Mouse (Mus musculus) CD4-positive, CD25-positive, alpha-beta regulatory T cell, adult 4 months (primary cell): ENCODE measurements around the gene Sycp2l. TPM values are rescaled to one million over a fixed set of nuclear protein-coding genes. Genes with fewer than 3 reads are reported as not detected.
A peak's percentile ranks its signal among the peaks of the same experiment; 100 is the strongest.
"Not testable (repeated sequence)": the region's sequence is repeated elsewhere in the genome, so short reads cannot be mapped to it uniquely, and the experiment has no call there.

ENCODE experiments used
- ATAC-seq: one replicate; pipeline ENCODE4 v1.8.0; 2017
- polyA plus RNA-seq, 2 experiments: library from polyadenylated mRNA; unstranded; fragments of 100-300 nt; shearing (Covaris generic); gene quantifications; one replicate each; pipeline ENCODE4 v1.2.1; 2017

Sycp2l gene
- polyA plus RNA-seq, 2 experiments from 2014 or later = not detected

DNA sequence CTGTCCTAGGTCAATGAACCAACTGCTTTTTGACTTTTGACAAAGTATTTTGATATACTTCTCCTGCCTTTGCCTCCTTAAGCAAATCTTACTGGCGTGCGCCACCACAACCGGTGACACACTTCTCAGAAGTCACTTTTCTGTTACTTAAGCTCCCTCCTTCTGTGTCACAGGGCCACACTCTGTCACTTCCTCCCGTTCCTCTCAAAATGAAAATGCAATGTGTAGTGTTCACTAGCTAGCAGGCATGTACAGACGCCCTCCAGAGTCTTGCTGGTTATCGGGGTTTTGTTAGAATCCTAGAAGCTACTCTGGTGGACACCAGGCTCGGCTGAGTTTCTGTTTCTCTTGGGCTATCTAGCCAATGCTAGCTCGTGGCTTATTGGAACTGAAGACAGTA lies 14.2 kb downstream of the Sycp2l start:
- peak; percentile 80 for ATAC-seq

DNA sequence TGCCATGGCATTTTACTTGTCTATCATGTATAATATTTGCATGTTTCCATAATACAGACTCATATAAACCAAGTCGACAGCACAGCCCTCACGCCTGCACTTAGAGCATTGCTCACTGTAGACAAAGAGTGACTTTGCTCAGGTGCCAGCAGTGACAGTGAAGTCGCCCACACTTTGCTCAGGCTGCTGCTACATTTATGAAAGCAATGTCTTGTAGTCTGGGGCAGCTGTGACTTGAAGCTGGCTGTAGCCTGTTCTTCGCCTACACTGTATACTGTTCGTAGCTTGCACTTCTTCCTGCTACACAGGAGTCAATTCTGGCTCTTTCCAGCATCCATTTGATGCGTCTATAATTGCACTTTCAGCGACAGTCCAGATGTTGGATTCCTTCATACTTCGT lies 15.0 kb downstream of the Sycp2l start:
- ATAC-seq = no peak

- peak; percentile 45 for ATAC-seq
These were observed 20.8 kb downstream of the Sycp2l start for GRCm38 (mm10) chr13:41134901-41135300.

DNA sequence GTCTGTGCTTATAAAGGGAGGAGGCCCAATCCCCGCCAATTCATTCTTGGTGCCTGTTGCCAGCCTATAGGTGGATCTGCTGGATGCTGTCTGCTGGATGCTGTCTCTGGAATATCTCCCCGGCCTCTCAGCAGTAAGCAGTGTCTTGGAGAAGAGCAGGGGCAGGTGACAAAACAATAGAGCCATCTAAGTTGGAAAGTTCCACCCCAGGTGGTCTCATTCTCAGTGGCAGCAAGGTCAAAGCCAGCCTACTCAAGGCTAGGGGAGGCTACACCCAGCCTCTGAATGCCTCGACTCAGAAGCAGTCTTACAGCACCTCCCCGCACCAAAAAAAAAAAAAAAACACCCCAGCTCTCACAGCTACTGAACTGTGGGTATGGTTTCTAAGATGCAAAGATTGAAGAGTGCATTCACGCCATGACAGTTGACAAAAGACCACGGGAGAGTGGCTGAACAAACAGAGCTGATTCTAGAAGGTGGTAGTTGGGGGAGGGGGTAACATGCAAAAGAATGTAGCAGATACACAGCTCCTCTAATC lies 31.4 kb downstream of the Sycp2l start:
- ATAC-seq = no peak

- no peak for ATAC-seq
These were observed 32.2 kb downstream of the Sycp2l start for GRCm38 (mm10) chr13:41146271-41146670.

DNA sequence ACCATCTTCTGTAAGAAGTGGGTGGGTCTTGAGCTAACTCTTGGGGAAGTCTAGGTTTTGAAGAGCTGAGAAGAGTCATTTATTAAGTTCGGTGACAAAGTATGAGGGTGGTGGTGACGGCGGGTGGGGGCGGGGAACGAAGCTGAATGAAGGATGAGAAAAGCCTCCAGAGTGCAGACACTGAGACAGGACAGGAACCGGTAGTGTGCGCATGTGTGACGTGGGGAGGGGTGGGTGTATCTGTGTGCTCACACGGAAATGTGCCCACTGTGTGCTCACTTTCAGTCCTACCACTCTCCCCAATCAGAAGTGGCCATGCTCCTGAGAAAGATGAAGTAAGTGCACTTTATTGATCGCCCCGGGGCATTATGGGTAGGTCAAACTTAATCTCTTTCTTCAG lies 39.0 kb downstream of the Sycp2l start:
- ATAC-seq = no peak

DNA sequence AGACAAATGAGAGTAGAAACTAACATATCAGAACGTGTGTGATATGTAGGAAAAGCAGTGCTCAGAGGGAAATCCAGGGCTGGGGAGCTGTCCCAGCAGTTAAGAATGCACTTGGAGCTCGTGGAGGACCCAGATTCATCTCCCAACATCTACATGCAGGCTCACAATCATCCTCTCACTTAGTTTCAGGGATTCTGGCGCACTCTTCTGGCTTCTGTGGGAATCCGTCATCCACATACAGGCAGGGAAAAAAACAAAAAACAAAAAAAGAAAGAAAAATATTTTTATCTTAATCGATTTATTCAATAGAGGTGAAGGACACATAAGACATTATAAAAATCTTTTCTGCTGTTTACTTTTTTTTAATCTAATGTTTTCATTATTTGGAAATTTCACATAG lies 44.3 kb downstream of the Sycp2l start:
- ATAC-seq = no peak

- ATAC-seq = no peak
These were observed 73.8 kb downstream of the Sycp2l start for GRCm38 (mm10) chr13:41187886-41188285.

GRCm38 (mm10) chr13:41195640-41196333 lies 81.7 kb downstream of the Sycp2l start:
- no peak for ATAC-seq

GRCm38 (mm10) chr13:41200861-41201260 lies 86.8 kb downstream of the Sycp2l start:
- ATAC-seq = no peak

DNA sequence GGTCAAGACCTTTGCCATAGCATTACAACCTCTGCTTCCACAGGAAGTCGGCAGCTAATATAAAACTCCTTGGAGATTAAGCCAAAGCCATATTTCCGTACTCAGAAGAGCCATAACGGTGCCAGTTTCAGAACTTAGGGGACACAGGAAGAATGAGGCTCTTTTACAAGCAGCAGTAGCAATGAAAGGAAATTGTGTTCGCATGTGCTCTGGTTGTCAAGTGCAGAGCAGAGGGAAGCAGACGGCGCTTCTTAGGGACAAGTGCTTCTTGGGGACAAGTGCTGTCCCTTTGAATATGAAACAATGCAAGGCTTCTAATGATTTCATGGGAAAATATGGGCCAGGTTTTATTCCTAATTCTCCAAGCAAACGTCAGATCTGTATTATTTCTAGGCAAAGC lies 89.2 kb downstream of the Sycp2l start:
- ATAC-seq = no peak

GRCm38 (mm10) chr13:41203691-41204090 lies 89.6 kb downstream of the Sycp2l start:
- no peak for ATAC-seq

GRCm38 (mm10) chr13:41205568-41205967 lies 91.5 kb downstream of the Sycp2l start:
- not testable (repeated sequence) for ATAC-seq

- no peak for ATAC-seq
These were observed 92.1 kb downstream of the Sycp2l start for GRCm38 (mm10) chr13:41206241-41206640.

DNA sequence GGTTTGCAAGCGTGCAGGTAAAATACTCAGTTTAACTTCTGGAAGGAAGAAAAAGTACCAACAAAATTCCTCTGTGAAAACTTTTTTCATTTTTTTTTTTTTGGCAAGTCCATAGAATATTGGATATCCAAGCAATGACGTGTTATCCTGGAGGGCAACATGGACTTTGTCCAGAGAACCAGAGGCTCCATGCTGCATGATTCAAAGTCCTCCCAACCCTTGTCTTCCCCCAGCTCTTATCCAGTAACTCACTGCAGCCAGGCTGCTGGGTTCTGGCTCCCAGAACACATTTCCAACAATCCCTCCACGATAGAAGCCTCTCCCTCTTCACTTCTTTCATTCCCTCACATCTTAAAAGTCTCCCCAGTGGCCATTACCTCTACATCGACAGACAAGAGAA lies 97.2 kb downstream of the Sycp2l start:
- no peak for ATAC-seq

DNA sequence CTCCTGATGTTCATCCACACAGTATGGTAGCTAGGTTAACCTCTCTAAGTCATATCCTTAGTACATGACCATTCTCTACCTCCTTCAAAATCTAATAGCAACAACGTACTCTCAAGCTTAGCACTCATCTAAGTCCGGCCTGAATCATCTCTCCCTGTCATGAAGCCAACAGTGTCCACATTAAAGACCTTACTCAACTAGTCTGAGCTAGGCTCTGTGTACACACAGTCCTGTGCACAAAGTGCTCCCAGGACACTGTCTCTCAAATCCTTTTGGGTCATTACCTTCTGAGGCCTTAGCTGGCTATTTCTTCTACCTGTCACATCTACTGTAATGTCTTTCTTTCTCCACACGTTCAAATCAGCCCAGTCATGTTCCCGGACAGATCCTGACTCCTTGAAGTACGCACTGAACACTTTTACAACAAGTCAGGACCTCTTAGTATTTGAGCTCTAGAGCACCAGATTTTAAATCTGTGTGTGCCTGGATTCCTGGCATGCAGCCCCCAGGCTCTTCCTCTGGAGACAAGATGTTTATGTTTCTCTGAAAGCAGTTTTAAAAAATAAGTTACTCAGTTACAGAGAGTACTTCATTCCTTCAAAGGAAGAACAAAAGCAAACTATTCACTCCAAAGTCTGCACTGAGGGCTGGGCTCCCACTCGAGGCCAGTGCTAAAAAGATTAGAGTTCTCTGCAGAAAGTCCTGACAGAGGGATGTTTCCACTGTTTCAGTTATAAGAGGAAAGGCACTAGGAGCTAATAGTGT lies 98.6 kb downstream of the Sycp2l start:
- no peak for ATAC-seq

DNA sequence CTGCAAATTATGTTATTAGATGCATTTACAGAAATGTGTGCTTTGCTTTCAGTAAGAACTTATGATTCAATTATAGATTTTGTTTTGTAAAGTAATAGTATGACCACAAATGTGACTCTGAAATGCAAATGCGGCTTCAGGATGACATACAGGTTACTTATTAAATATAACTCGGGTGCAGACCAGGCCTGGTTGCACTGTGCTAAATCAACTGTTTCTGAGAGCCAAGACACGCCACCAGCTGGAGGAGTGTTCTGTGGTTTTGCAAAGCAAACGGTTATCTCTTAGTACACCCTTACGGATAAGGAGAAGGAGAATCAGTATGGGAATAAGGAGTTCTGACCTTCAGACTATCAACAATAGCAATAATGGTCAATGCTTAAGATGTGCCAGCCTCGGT lies 101.6 kb downstream of the Sycp2l start:
- ATAC-seq = no peak

- ATAC-seq = no peak
These were observed 102.1 kb downstream of the Sycp2l start for GRCm38 (mm10) chr13:41216236-41216635.

GRCm38 (mm10) chr13:41219056-41219455 lies 104.9 kb downstream of the Sycp2l start:
- no peak for ATAC-seq

DNA sequence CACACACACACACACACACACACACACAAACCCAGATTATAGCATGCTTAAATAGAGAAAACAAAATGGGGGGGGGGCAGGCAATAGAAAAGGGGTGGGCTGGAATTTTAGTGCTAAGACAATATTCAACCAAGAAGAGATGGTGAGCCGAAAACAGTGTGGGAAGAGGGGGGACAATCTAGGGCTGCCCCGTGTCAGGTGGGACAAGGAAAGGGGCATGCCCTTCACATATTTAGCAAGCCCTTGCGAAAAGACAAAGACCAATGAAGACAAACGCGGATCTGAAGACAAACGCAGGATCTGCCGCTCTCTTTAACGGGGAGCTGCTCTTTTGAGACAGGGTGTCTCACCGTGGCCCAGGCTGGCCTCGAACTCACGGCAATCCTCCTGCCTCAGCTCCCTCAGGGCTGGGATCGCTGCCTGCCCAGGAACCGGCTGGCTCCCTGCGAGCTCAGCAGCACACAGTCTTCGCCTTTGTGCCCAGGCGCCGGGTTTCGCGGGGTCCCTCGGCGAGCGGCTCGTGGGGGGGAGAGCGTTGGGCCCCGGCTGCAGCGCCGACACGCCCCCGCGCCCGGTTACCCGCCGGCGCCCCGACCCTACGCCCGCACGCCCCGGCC lies 105.7 kb downstream of the Sycp2l start:
- no peak for ATAC-seq

GRCm38 (mm10) chr13:41220304-41220834 lies 106.3 kb downstream of the Sycp2l start, which contains the start of gene Elovl2:
Elovl2 (minus strand) TSS chr13:41220405.
- ATAC-seq = peak; percentile 70
